Mouse (Mus musculus): ENCODE measurements around the gene Dpp8. TPM values are rescaled to one million over a fixed set of nuclear protein-coding genes. Genes with fewer than 3 reads are reported as not detected.

Dpp8 gene
- 57.1 TPM for polyA plus RNA-seq (2017; shearing (Covaris generic))

DNA sequence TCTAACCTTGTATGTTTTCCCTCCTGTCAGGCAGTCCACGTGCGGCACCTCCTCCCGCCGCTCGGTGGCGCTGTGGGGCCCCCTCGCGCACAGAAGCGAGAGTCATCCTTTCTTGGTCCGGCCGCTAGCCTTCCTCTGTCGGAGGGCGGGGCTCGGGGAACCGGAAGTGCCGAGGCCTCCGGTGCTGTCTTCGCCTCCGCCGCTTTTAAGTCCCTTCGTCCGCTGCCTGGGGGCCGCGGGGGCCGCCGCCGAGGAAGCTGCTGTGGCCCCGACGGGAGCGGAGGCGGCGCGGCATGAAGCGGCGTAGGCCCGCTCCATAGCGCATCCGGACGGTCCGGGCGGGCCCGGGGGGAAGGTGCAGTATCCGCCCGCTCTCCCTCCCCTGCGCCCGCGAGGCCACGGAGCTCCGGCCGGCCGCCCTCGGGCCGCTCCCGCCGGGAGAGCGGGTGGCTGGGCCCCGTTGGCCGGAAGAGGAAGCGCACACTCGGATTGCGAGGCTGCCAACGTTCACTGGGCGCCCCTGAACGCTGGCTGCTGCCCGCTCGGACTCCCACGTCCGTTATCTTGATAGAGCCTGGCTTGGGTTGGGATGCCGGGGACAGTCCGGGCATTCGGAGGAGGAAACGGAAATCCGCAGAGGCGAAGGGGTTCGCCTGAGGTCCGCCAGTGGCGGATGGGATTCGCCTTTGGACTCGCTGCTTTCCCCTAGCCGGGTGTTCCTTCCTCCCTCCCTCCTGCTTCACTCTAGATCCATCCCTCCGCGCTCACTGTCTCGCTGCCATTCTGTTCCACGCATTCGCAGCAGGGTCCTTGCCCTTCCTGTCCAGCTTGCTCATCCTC is at the start of gene Dpp8:
TSS of gene Dpp8 (plus strand) at position 146 of the 840 bp plus-strand sequence.

GRCm38 (mm10) chr9:65020991-65021886 is 11.0 kb upstream of the Dpp8 start, which contains the start of gene Hacd3:
Gene Hacd3 (minus strand): TSS chr9:65021693.

DNA sequence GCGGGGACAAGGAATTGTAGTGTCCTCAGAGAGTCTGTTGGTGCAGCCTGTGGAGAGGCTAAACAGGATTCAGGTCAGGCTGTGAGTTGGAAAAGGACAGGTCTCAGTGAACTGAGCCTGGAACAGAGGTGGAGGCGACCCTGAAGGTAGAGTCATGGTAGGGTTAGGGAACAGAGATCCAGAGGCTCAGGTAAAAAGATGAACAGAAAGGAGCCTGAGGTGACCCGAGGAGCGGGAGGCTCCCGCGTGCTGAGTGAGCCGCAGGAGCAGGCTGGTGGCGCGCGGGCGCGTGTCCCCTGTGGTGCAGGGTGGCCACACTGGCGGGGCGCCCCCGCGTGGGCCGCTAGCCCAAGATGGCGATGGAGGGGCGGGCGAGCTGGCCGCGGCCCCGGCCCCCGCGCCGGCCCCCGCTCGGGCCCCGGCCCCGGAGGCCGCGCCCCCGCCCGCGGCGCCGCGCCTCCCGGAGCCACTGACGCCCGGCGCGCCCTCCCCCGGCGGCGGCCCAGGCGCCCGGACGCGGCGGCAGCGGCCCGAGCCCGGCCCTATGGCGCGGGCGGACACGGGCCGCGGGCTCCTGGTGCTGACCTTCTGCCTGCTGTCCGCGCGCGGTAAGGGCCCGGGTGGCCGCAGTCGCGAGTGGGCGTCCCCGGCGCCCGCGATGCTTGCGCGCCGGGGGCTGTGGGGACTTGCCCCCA is 68.9 kb downstream of the Dpp8 start, which contains the start of gene Igdcc4:
TSS of gene Igdcc4 (plus strand) at position 496 of the 695 bp plus-strand sequence.

Other genes starting within 250 kb of the Dpp8 start
- gene Dennd4a, start 221.1 kb upstream of the Dpp8 start, polyA plus RNA-seq (2017; shearing (Covaris generic)): 292 TPM
- gene Slc24a1, start 80.8 kb upstream of the Dpp8 start, polyA plus RNA-seq (2017; shearing (Covaris generic)): 0.30 TPM
- gene Ints14, start 71.5 kb upstream of the Dpp8 start, polyA plus RNA-seq (2017; shearing (Covaris generic)): 29.8 TPM
- 150 TPM for gene Hacd3, start 10.7 kb upstream of the Dpp8 start, polyA plus RNA-seq (2017; shearing (Covaris generic))
- gene Igdcc4, start 69.1 kb downstream of the Dpp8 start, polyA plus RNA-seq (2017; shearing (Covaris generic)): 0.07 TPM
- gene Igdcc3, start 108.8 kb downstream of the Dpp8 start, polyA plus RNA-seq (2017; shearing (Covaris generic)): not detected
- gene Parp16, start 162.9 kb downstream of the Dpp8 start, polyA plus RNA-seq (2017; shearing (Covaris generic)): 10.1 TPM
- not detected for gene Cilp, start 232.8 kb downstream of the Dpp8 start, polyA plus RNA-seq (2017; shearing (Covaris generic))